Mouse (Mus musculus): ENCODE measurements around the gene Pou4f1.

The Pou4f1 gene

DNA sequence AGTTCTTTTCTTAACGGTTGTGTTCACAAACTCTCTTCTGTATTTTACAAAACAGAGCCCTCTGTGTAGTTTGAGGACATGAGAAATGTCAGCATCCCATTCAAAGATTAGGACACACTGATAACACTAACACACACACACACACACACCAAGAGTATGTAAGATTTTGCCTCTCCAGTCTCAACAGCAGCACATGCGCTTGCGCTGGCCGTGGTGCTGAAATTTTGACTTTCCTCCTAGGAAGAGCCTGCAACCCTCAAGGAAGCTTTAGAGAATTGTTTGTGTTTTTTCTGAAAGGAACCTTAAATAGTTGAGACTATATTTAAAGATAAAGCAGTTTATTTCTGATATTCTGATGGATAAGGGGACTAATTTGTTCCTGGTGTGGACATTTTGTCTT is 14.0 kb downstream of the Pou4f1 start:
- DNase-seq = peak; percentile 56

DNA sequence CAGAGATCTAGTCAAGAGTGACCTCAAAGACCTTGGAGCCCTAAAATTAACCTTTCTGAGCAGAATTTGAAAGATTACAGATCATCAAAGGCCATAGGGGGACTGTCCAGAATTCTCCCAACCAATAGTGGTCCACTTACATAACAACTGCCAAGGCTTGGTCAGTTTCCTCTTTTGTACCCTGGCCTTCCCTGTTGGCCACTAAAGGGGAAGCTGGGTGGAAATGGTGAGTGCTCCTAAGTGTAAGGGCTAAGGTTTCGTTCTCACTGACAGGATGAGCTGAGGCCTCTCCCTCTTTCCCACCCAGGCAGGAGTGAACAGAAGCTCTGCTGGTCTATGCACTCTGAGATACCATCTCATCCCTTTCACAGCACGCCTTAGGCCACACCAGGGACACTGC is 33.5 kb downstream of the Pou4f1 start:
- no peak for DNase-seq

DNA sequence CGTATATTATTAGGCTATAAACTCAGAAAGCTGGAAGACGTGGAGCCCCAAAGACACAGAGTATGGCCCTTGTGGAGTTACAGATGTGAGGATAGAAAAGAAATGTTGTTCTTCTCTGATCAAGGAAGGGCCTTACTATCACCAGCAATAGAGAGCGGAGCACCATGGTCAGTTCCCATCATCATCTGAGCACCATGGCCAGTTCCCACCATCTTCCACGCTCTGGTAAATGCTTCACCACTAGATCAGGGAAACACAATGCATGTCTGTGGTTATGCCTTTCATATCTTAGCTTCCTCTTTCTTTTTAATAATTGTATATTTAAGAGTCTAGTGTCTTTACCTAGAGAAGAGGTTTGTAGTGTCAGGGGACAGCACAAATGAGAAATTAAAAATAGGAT is 37.0 kb downstream of the Pou4f1 start:
- no peak for DNase-seq

DNA sequence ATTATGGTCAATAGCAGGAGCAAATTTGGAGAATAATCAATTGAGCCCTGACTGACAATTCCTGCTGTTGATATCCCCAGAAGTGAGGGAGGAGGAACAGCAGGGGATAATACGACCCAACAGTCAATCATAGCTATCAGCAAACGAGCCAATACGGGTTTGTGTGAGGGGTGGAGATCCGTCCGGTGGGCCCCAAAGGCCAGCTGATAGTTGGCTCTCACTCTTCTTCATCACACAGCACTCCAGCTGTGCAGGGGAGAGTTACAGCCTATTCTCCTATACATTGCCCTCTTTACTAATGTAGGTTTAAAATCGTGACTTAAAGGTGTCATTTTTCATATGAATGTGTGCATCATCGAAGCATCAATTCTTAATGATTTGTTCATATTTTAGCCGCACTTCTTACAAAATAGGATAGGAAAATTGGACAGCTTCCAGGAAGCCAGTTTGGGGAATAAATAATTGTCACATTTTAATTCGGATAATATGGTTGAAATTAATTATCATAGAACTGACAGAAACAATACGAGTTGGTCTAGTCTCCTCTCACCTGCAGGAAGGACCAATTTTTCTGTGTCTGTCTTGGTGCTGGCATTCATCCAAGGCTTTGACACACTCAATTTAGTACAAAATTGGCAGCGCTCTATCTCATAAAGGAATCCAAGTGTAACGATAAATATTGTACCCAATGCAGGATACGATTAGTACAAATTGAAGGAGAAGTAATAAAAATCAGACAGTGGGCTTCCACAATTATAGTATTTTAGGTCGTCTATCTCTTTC is 43.9 kb downstream of the Pou4f1 start:
- DNase-seq = no peak

Data from lung, postnatal 36 days (tissue).